Mouse (Mus musculus) cerebellum, postnatal 10 days (tissue): ENCODE data around the gene Pigk.
A peak's percentile ranks its signal among the peaks of the same experiment; 100 is the strongest.

ENCODE experiments used
- DNase-seq, 2 experiments: peaks; one replicate each; pipeline ENCODE4 v3.0.0; 2021; ENCODE audit warnings: mixed read lengths in 2 of 2

Gene Pigk

GRCm38 (mm10) chr3:152855006-152855614 is 141.2 kb downstream of the Pigk start:
- DNase-seq = no peak

- DNase-seq = peak in 1 of 2 experiments; percentile 36
Measured at GRCm38 (mm10) chr3:152856095-152856494, 142.2 kb downstream of the Pigk start.

- DNase-seq = no peak
Measured at GRCm38 (mm10) chr3:152861450-152861849, 147.6 kb downstream of the Pigk start.

GRCm38 (mm10) chr3:152861978-152862377 is 148.1 kb downstream of the Pigk start:
- DNase-seq = no peak

GRCm38 (mm10) chr3:152866035-152866965 is 152.4 kb downstream of the Pigk start:
- DNase-seq = no peak

- DNase-seq = peak; percentile 64 to 72
Measured at GRCm38 (mm10) chr3:152867654-152868525, 154.0 kb downstream of the Pigk start.

- DNase-seq = no peak
Measured at GRCm38 (mm10) chr3:152872054-152872453, 158.2 kb downstream of the Pigk start.

GRCm38 (mm10) chr3:152872596-152872995 is 158.7 kb downstream of the Pigk start:
- DNase-seq = no peak

GRCm38 (mm10) chr3:152874431-152875355 is 160.8 kb downstream of the Pigk start:
- no peak for DNase-seq

GRCm38 (mm10) chr3:152875723-152876290 is 161.9 kb downstream of the Pigk start:
- DNase-seq = no peak

- no peak for DNase-seq
Measured at GRCm38 (mm10) chr3:152880121-152880835, 166.4 kb downstream of the Pigk start.

GRCm38 (mm10) chr3:152881706-152882105 is 167.8 kb downstream of the Pigk start:
- DNase-seq = peak; percentile 46 to 63

- no peak for DNase-seq
Measured at GRCm38 (mm10) chr3:152883556-152883955, 169.7 kb downstream of the Pigk start.

GRCm38 (mm10) chr3:152886749-152887148 is 172.8 kb downstream of the Pigk start:
- no peak for DNase-seq

- DNase-seq = peak; percentile 40 to 48
Measured at GRCm38 (mm10) chr3:152888116-152888515, 174.2 kb downstream of the Pigk start.

- no peak for DNase-seq
Measured at GRCm38 (mm10) chr3:152894935-152895334, 181.0 kb downstream of the Pigk start.

- no peak for DNase-seq
Measured at GRCm38 (mm10) chr3:152896111-152896510, 182.2 kb downstream of the Pigk start.

GRCm38 (mm10) chr3:152897196-152897595 is 183.3 kb downstream of the Pigk start:
- DNase-seq = no peak

GRCm38 (mm10) chr3:152898906-152899305 is 185.0 kb downstream of the Pigk start:
- no peak for DNase-seq

GRCm38 (mm10) chr3:152905026-152905425 is 191.1 kb downstream of the Pigk start:
- no peak for DNase-seq

GRCm38 (mm10) chr3:152905800-152906199 is 191.9 kb downstream of the Pigk start:
- DNase-seq = no peak
